Mouse (Mus musculus): ENCODE data around the gene Olfr690. TPM values are rescaled to one million over a fixed set of nuclear protein-coding genes. Genes with fewer than 3 reads are reported as not detected.

Olfr690 gene
- polyA plus RNA-seq, 1 experiment from 2014 or later, result not detected

- Histone ChIP-seq H3K27ac (no peak overlapping the region), H3K4me3 (replicated peaks; ENCODE audit: low read depth, low read length) (no peak overlapping the region), H3K4me1 (replicated peaks; ENCODE audit: insufficient read depth, low read length) (no peaks in the 10 kb centered on the region), H3K36me3 (ENCODE audit: insufficient read depth, low read length) (no peaks in the 10 kb centered on the region), H3K4me2 (ENCODE audit: low read length) (no peak overlapping the region), H3K27me3 (ENCODE audit: insufficient read depth, low read length) (no peaks in the 10 kb centered on the region), H3K9ac (ENCODE audit: low read depth, low read length) (no peak overlapping the region), H3K9me3 (replicated peaks; ENCODE audit: low read length) (no peaks in the 10 kb centered on the region)
- ATAC-seq (replicated peaks; ENCODE audit: low FRiP score, low read depth), result no peak
- no peak for DNase-seq (ENCODE audit: low spot score)
- 71% methylated on average over 2 of the region's 2 CpGs for WGBS
- no peak for TF ChIP-seq CTCF (IDR thresholded peaks at IDR 0.05; ENCODE audit: low read depth)
These were observed 8.6 kb downstream of the Olfr690 start for GRCm38 (mm10) chr7:105325302-105325701.

GRCm38 (mm10) chr7:105310865-105311264 is 23.0 kb downstream of the Olfr690 start, which contains the start of gene Olfr689:
Gene Olfr689, plus strand, starts transcription at chr7:105311165.
- H3K4me3 ChIP-seq (replicated peaks; ENCODE audit: low read depth, low read length), result no peak within 1 kb of the TSS
- no peaks in the 10 kb centered on the region for H3K36me3 ChIP-seq (ENCODE audit: insufficient read depth, low read length)
- WGBS, result 75% methylated on average over 1 of the region's 1 CpGs
- DNase-seq (ENCODE audit: low spot score) (no peak), ATAC-seq (replicated peaks; ENCODE audit: low FRiP score, low read depth) (no peak)
- TF ChIP-seq CTCF (IDR thresholded peaks at IDR 0.05; ENCODE audit: low read depth), result no peak
- no peak within 1 kb of the TSS for H3K4me2 ChIP-seq (ENCODE audit: low read length)
- H3K9me3 ChIP-seq (replicated peaks; ENCODE audit: low read length), result no peaks in the 10 kb centered on the region
- no peaks in the 10 kb centered on the region for H3K4me1 ChIP-seq (replicated peaks; ENCODE audit: insufficient read depth, low read length)
- H3K27ac ChIP-seq, result no peak within 1 kb of the TSS
- no peaks in the 10 kb centered on the region for H3K27me3 ChIP-seq (ENCODE audit: insufficient read depth, low read length)
- no peak within 1 kb of the TSS for H3K9ac ChIP-seq (ENCODE audit: low read depth, low read length)

- no peak for ATAC-seq (replicated peaks; ENCODE audit: low FRiP score, low read depth)
- Histone ChIP-seq H3K4me1 (replicated peaks; ENCODE audit: insufficient read depth, low read length) (no peaks in the 10 kb centered on the region), H3K9me3 (replicated peaks; ENCODE audit: low read length) (no peaks in the 10 kb centered on the region), H3K27ac (no peak overlapping the region), H3K4me3 (replicated peaks; ENCODE audit: low read depth, low read length) (no peak overlapping the region), H3K27me3 (ENCODE audit: insufficient read depth, low read length) (no peaks in the 10 kb centered on the region), H3K36me3 (ENCODE audit: insufficient read depth, low read length) (no peaks in the 10 kb centered on the region), H3K9ac (ENCODE audit: low read depth, low read length) (no peak overlapping the region), H3K4me2 (ENCODE audit: low read length) (no peak overlapping the region)
- TF ChIP-seq CTCF (IDR thresholded peaks at IDR 0.05; ENCODE audit: low read depth), result no peak
- DNase-seq (ENCODE audit: low spot score), result no peak
These were observed 43.9 kb downstream of the Olfr690 start for GRCm38 (mm10) chr7:105290051-105290450.

- Histone ChIP-seq H3K4me1 (replicated peaks; ENCODE audit: insufficient read depth, low read length) (no peaks in the 10 kb centered on the region), H3K27ac (no peak within 1 kb of the TSS), H3K9ac (ENCODE audit: low read depth, low read length) (no peak within 1 kb of the TSS), H3K27me3 (ENCODE audit: insufficient read depth, low read length) (no peaks in the 10 kb centered on the region), H3K36me3 (ENCODE audit: insufficient read depth, low read length) (no peaks in the 10 kb centered on the region), H3K4me3 (replicated peaks; ENCODE audit: low read depth, low read length) (no peak within 1 kb of the TSS), H3K4me2 (ENCODE audit: low read length) (no peak within 1 kb of the TSS), H3K9me3 (replicated peaks; ENCODE audit: low read length) (no peaks in the 10 kb centered on the region)
- ATAC-seq (replicated peaks; ENCODE audit: low FRiP score, low read depth), result no peak
- no peak for DNase-seq (ENCODE audit: low spot score)
- TF ChIP-seq CTCF (IDR thresholded peaks at IDR 0.05; ENCODE audit: low read depth), result no peak
- WGBS, result 84% methylated on average over 6 of the region's 6 CpGs
These were observed 46.1 kb downstream of the Olfr690 start, which contains the start of gene Olfr688 for GRCm38 (mm10) chr7:105287795-105288194. Gene Olfr688, plus strand, starts transcription at chr7:105288095.

Other genes starting within 250 kb of the Olfr690 start
- not detected in 2 replicates for gene Olfr680-ps1, start 241.3 kb downstream of the Olfr690 start, polyA plus RNA-seq (2015; fragmentation: Nextera tagmentation; extraction: Ambion mirVana)
- not detected in 2 replicates for gene Olfr681, start 217.3 kb downstream of the Olfr690 start, polyA plus RNA-seq (2015; fragmentation: Nextera tagmentation; extraction: Ambion mirVana)
- gene Olfr683, start 187.1 kb downstream of the Olfr690 start, polyA plus RNA-seq (2015; fragmentation: Nextera tagmentation; extraction: Ambion mirVana), result not detected in 2 replicates
- not detected in 2 replicates for gene Olfr684, start 170.5 kb downstream of the Olfr690 start, polyA plus RNA-seq (2015; fragmentation: Nextera tagmentation; extraction: Ambion mirVana)
- gene Olfr685, start 148.1 kb downstream of the Olfr690 start, polyA plus RNA-seq (2015; fragmentation: Nextera tagmentation; extraction: Ambion mirVana), result not detected in 2 replicates
- gene Olfr686, start 126.6 kb downstream of the Olfr690 start, polyA plus RNA-seq (2015; fragmentation: Nextera tagmentation; extraction: Ambion mirVana), result not detected in 2 replicates
- gene Olfr688, start 46.0 kb downstream of the Olfr690 start, polyA plus RNA-seq (2015; fragmentation: Nextera tagmentation; extraction: Ambion mirVana), result not detected in 2 replicates
- gene Olfr689, start 22.9 kb downstream of the Olfr690 start, polyA plus RNA-seq (2015; fragmentation: Nextera tagmentation; extraction: Ambion mirVana), result not detected in 2 replicates
- gene Olfr691, start 8.2 kb upstream of the Olfr690 start, polyA plus RNA-seq (2015; fragmentation: Nextera tagmentation; extraction: Ambion mirVana), result not detected in 2 replicates
- not detected in 2 replicates for gene Olfr692, start 34.1 kb upstream of the Olfr690 start, polyA plus RNA-seq (2015; fragmentation: Nextera tagmentation; extraction: Ambion mirVana)
- gene Gm5901, start 40.9 kb upstream of the Olfr690 start, polyA plus RNA-seq (2015; fragmentation: Nextera tagmentation; extraction: Ambion mirVana), result not detected in 2 replicates
- gene Fam160a2, start 66.0 kb upstream of the Olfr690 start, polyA plus RNA-seq (2015; fragmentation: Nextera tagmentation; extraction: Ambion mirVana), result 28.0 and 33.2 TPM in 2 replicates
- gene Cnga4, start 70.5 kb upstream of the Olfr690 start, polyA plus RNA-seq (2015; fragmentation: Nextera tagmentation; extraction: Ambion mirVana), result 0.05 TPM in 1 of 2 replicates, not detected in the other
- gene Cckbr, start 91.6 kb upstream of the Olfr690 start, polyA plus RNA-seq (2015; fragmentation: Nextera tagmentation; extraction: Ambion mirVana), result 0.59 and 0.62 TPM in 2 replicates
- gene Cavin3, start 148.2 kb upstream of the Olfr690 start, polyA plus RNA-seq (2015; fragmentation: Nextera tagmentation; extraction: Ambion mirVana), result 68.0 and 75.8 TPM in 2 replicates
- 60.5 and 60.7 TPM in 2 replicates for gene Smpd1, start 220.3 kb upstream of the Olfr690 start, polyA plus RNA-seq (2015; fragmentation: Nextera tagmentation; extraction: Ambion mirVana)
- 31.4 and 34.1 TPM in 2 replicates for gene Apbb1, start 247.5 kb upstream of the Olfr690 start, polyA plus RNA-seq (2015; fragmentation: Nextera tagmentation; extraction: Ambion mirVana)